Mouse (Mus musculus): ENCODE results near the gene Nsun5.

Gene Nsun5

DNA sequence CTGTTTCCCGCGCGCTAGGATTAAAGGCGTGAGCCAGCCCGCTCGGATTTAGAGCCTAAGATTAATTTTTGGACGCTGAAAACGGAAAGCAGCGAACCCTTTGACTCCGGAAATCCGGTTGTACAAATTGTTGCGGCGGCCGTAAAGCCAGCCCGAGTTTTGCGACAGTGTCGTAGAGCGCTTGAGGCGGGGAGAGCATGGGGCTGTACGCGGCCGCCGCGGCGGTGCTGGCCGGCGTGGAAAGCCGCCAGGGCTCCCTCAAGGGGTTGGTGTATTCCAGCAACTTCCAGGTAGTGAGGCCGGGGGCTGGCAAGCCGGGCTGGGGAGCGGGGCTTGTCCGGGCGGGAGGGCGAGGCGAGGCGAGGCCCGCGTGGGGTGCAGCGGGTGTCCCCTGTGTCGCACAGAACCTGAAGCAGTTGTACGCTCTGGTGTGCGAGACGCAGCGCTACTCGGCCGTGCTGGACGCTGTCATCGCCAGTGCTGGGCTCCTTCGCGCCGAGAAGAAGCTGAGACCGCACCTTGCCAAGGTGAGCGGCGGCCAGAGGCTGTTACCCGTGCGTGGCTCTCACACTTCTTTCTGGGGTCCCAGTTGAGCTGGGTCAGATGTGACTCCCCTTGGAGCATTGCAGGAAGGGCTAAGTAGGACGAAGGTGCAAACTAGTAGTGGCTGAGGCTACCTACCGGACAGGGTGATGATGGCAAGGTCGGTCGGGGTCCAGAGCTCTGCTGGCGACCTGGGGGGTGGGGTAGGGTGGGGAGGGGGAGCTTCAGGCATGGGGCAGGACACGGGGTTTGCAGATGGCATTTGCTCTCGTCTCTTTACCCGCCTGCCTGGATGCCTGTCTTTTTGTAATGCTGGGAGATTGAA lies at the start of gene Nsun5:
Gene Nsun5 (plus strand): TSS at position 167 of the 868 bp plus-strand sequence.
- peak; percentile 100 for DNase-seq (ENCODE audit: low spot score)

DNA sequence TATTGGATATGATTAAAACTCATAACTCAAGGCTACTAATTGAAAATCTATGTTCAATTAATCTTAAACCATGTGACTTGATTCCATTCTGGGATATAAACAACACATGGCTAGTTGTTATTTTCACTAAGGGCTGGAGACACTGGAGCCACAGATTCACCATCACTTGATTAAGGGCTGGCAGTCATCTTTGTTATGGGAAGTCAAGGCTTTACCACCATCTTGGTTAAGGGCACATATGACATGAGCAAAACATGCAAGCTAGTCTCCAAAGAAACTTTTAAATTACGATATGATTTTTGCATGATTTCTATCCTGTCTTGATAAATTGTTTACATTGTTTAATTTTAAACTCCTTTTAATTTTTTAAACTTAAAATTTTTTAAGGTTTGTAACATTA lies 47.6 kb upstream of the Nsun5 start:
- no peak for DNase-seq (ENCODE audit: low spot score)

DNA sequence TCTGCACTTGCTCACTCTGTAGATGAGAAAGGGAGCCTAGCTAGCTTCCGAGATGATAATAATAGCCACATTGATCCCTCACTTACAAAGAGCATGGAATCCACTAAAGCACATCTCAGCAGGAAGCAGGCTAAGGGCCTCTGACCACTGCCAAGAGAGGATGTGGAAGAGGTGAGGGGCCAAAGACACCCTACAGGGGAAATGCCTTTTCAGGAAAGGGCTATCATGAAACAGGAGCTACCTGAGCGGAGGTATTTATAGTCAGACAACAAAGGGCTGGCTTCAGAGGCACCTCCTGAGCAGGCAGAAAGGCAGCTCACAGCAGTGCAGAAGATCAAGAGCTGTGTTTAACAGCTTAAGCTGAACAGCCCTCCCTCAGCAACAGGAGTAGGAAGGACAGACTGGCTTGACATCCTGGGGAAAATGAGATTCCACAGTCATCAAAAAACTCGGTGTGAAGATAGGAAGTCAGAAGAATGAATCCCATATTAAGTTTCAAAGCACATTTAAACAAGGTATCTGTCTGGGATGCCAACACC lies 43.6 kb upstream of the Nsun5 start:
- DNase-seq (ENCODE audit: low spot score) = no peak

DNA sequence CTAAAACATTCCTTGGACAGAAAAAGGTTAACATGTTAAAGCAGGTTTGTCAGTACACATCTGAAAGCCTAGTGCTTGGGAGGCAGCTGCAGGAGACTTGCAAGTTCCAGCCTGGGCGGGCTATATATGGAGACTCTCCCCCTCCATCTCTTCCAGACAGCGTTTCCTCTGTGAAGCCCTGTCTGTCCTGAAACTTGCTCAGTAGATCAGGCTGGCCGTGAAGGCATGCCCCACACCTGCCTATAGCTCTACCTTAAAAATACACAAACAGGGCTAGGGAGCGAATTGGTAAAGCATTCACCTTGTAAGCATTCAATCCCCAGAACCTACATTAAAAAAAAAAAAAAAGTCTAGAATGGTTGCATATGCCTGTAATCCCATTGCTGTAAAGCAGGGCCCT lies 40.3 kb upstream of the Nsun5 start:
- DNase-seq (ENCODE audit: low spot score) = no peak

DNA sequence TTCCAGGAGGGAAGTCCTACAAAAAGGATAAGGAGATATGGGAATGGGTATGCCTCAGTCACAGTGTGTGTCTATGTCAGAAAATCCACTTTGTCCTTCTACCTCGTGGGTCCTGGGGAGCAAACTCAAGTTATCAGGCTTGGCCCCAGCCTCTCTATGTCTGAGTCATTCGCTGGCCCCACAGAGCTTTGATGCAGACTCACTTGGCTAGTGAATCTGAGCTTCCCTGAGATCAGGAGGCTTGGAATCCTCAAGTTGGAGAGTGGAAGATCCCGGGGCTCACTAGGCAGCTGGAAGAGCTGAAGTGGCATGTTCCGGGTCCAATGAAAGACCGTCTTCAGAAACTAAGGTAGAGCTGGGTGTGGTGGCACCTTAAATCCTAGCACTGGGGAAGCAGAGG lies 39.6 kb upstream of the Nsun5 start:
- no peak for DNase-seq (ENCODE audit: low spot score)

DNA sequence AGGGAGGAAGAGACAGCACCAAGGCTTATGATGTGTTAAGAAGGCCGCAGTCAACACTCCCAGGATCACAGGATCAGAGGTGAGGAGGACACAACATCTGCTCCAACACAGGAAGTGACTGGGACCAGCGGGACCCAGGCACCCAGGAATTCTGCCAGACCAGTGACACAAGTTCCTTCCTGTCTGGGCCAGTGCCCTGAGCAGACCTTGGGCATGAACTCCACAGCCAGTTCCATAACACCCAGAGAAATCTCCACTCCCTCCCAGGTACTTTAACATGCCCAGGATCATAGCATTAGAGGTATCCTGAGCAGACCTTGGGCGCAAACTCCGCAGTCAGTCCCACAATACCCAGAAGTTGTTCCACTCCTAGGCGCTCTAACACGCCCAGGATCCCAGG lies 38.6 kb upstream of the Nsun5 start:
- no peak for DNase-seq (ENCODE audit: low spot score)

DNA sequence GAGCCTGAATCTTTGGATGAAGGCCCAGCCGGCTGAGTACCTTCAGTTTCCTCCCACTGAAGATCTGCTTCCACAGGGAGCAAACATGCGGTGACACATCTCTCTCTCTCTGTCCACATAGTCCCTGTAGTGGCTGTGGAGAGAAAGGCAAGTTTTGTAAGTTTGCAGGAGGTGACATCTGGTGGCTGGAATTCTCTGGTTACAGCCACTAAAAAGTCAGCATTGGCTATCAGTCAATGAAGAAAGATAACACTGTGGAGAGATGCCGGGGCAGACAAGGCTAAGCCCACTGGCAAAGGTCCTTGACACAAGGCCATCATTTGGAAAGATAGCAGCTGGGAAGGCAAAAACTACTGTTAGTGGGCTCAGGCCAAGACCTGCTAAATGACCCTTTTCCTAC lies 32.2 kb upstream of the Nsun5 start:
- no peak for DNase-seq (ENCODE audit: low spot score)

DNA sequence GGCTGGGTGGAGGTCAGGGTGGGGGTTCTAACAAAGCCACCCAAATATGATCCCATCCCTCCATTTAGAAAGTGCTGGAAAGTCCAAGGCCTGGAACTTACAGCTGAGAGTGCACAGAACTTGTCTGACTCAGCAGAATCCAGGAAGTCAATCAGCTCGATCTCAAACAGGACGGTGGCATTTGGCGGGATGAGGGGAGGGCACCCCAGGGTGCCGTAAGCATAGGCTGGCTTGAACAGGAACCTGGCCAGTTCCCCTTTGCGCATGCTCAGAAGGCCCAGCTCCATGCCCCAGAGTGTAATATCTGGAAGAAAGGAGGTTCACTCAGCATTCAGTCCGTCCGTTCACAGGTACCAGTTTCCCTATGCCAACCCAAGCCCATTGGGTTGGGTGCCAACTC lies 23.8 kb upstream of the Nsun5 start:
- no peak for DNase-seq (ENCODE audit: low spot score)

DNA sequence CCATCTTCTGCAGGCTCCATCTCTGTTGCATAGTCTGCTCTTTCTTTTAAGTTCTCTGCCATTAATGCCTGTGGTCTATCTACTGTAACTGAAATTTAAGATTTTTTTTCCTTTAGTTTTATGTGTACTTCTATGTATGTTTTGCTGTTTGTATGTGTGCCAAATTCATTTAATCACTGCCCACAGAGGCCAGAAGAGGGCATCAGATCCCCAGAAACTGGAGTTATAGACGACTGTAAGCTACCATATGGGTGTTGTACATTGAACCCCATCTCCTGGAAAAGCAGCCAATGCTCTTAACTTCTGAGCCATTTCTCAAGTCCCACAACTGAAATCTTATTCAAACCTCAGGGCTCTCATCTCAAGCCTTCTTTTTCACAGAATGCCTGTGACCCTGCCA lies 23.3 kb upstream of the Nsun5 start:
- DNase-seq (ENCODE audit: low spot score) = peak; percentile 37

DNA sequence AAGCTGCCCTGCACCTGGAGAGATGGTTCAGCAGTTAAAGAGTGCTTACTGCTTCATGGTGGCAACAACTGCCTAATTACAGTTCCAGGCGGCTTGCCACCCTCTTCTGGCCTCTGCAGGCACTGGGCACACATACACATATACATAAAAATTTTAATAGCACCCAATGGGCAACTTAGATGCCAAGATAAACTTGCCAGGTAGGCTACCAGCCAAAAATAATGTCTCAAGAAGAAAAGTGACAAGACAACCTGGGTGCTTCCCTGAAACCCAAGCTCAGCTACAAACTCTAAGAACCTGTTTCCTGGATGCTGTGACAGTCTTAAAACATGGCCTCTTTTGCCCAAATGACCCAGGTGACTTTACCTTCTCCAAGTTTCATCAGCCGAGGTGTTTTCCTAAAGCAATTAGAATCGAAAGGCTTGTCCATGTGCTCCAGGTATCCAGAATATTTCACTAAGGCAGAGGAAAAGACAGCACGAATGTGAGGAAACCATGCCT lies 22.2 kb upstream of the Nsun5 start:
- DNase-seq (ENCODE audit: low spot score) = no peak

DNA sequence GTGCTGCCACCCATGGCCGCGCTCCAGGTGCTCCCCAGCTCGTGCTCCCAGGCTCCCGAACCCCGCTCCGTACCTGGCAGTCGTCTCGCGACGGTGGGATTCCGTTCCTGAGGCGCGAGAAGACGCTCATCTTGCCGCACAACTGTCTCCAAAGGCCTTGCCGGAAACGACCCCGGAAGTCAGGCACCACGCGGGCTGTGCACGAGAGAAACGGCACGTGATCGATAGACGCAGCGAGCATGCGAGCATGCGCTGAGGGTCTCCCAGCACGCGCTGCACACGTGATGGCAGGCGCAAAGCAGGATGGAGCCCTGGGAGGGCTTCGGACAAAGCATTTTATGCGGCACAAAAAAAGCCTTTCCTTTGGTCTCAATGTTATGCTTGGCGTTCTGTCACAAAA lies 19.9 kb upstream of the Nsun5 start, which contains the start of gene Fkbp6:
Gene Fkbp6 (minus strand): TSS at position 183 of the 400 bp plus-strand sequence.
- DNase-seq (ENCODE audit: low spot score) = no peak

DNA sequence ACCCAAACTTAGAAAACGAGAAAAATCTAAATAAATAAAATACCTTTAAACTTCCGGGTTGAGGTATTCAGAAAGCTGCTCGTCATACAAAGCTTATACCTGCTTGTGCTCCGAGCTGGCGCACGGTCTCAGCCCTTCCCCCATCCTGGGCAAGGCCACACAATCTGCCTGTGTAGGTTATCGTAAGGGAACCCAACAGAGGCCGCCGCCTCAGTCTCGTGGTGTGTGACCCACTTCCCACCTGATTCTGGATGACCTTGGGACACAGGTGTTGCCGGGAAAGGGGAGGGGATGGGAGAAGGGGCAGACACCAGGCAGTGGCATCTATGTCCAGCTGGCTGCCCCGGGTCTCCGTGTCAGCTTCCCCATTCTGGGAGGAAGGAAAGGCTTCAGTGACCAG lies 18.1 kb upstream of the Nsun5 start:
- no peak for DNase-seq (ENCODE audit: low spot score)

DNA sequence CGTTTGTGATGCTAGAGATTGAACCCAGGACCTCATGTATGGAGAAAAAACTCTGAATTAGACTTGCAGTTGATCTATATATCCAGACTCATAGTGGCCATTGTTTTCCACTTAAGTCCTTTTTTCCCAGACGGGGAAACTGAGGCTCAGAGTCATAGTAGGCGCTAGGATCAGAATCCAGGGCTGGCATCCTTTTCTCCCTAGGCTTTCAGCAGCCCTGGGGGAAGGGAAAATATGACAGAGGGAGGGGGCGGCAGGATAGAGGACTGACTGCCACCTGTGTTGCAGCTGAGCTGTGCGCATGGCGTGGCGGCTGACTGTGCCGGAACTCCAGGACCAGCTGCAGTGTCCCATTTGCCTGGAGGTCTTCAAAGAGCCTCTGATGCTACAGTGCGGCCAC lies 16.8 kb upstream of the Nsun5 start, which contains the start of gene Trim50:
Gene Trim50 (plus strand): TSS at position 301 of the 400 bp plus-strand sequence.
- DNase-seq (ENCODE audit: low spot score) = no peak

DNA sequence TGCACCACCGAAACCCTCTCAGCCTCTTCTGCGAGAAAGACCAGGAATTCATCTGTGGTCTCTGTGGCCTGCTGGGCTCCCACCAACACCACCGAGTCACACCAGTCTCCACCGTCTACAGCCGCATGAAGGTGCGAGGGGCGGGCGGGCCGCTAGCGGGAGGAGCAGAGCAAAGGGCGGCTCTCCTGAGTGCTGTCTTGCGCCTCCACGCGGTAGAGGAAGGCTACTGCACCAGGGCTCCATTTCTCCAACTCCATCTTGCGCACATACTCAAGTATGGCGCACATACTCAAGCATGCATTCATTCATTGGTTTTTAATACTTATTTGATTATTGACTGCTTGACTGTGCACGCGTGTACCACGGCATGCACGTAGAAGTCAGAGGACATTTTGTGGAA lies 16.2 kb upstream of the Nsun5 start:
- no peak for DNase-seq (ENCODE audit: low spot score)

DNA sequence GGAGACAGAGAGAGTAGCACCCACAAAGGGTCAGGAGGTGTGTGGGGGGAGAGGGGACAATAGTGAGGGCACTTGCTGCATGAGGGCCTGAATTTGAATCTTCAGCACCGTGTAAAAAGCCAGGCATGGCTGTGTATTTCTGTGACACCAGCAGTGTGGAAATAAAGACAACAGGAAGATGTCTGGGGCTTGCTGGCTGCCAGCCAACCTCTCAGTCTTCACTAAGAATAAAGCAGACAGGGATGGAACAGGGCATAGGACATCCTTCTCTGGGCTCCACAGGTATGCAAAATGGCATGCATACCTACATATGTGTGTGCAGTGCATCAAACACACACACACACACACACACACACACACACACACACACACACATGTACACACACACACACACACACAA lies 13.7 kb upstream of the Nsun5 start:
- DNase-seq (ENCODE audit: low spot score) = peak; percentile 54

DNA sequence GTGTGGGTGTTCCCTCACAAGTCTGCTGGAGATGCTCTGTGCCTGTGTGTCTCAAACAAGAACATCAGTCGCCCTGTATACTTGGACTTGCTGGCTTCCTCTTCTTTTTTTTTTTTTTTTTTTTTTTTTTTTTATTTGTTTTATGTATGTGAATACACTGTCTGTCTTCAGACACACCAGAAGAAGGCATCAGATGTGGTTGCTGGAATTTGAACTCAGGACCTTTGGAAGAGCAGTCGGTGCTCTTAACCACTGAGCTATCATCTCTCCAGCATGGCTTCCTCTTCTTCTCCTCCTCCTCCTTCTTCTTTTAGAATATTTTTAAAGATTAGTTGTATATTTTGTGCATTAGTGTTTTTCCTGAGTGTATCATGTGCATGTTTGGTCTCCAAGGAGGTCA lies 12.2 kb upstream of the Nsun5 start:
- no peak for DNase-seq (ENCODE audit: low spot score)

DNA sequence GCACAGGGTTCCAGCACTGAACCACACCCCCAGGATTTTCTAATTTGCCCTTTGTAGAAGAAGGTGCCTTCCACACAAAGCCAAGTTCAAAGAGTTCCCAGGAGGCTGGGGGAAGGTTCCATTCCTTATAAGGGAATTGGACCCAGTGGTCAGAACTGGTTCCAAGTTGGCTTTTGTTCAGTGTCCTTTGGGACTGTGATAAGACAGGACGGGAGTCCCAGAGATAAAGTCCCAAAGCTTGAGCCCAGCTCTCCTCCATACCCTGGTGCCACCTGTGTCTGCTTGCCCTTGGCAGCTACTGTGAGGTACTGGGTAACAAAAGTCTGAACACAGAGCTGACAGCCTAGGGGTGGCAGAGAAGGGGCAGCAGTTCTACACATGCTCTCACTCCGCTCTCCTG lies 10.0 kb upstream of the Nsun5 start:
- DNase-seq (ENCODE audit: low spot score) = no peak

DNA sequence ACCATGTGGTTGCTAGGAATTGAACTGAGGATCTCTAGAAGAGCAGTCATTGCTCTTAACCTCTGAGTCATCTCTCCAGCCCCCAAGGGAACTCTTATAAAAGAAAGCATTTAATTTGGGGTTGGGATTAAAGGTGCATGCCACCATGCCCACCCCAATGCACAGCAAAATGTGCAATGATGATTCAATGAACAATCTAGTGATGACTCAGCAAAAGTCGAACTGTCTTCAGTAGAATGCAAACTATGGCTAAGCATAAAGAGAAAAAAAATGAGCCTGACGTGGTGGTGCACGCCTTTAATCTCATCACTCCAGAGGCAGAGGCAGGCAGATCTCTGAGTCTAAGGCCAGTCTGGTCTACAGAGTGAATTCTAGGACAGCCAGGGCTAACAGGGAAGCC lies 7.2 kb upstream of the Nsun5 start:
- DNase-seq (ENCODE audit: low spot score) = no peak

DNA sequence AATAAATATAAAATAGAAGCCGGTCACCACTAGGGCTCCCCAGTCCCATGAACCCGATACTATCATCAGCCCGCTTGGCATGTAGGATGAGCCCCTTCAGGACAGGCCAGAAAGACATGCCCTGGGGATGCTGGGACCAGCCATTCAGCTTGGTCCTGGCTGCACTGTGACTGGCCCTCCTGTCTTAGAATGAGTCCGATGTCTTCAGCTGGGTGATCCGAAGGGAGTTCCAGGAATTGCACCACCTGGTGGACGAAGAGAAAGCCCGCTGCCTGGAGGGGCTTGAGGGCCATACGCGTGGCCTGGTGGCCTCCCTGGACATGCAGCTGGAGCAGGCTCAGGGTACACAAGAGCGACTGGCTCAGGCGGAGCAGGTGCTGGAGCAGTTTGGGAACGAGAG lies 6.2 kb upstream of the Nsun5 start:
- DNase-seq (ENCODE audit: low spot score) = peak; percentile 69

DNA sequence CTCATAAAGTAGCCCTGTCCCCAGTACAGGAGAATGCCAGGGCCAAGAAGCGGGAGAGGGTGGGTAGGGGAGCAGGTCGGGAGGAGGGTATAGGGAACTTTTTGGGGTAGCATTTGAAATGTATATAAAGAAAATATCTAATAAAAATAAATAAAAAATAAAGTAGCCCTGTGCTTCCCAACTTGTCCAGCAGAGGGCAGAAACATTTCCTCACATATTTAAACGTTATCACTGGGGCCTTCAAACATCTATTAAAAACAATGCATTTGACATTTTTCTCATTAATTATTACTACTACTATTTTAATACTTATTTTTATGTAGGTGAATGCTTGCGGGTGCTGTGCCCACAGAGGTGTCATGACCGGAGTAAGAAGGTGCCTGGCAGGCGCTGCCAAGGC lies 1.9 kb upstream of the Nsun5 start:
- peak; percentile 52 for DNase-seq (ENCODE audit: low spot score)

DNA sequence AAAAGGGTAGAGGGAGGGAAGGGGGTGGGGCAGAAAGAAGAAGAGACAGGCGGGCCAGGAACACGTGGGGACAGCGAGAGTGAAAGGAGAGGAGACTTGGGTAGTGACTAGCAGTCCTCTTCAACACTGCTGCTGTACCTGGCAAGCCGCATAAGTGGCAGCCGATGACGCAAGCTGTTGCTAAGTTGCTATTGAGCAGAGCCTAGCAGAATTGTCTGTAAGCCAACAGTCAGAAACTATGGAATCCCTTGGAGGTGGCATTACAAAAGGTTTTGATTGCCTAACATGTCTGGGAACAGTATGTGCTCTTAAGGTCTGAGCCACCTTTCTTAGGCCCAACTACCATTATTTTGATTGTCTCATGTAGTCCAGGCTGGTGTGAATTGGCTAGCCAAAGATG lies 1.4 kb upstream of the Nsun5 start:
- DNase-seq (ENCODE audit: low spot score) = no peak

DNA sequence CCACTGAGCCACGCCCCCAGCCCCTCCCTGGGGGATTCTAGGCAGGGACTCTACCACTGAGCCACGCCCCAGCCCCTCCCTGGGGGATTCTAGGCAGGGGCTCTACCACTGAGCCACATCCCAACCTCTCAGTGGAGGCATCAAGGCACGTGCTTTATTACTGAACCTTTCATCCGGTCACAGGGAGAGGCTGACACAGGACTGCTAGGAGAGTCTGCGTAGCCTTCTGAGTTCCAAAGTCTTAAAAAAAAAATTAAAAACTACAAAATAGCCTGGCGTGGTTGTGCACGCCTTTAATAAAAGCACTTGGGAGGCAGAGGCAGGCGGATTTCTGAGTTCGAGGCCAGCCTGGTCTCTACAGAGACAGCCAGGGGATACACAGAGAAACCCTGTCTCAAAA lies 557 bp upstream of the Nsun5 start:
- peak; percentile 44 for DNase-seq (ENCODE audit: low spot score)

DNA sequence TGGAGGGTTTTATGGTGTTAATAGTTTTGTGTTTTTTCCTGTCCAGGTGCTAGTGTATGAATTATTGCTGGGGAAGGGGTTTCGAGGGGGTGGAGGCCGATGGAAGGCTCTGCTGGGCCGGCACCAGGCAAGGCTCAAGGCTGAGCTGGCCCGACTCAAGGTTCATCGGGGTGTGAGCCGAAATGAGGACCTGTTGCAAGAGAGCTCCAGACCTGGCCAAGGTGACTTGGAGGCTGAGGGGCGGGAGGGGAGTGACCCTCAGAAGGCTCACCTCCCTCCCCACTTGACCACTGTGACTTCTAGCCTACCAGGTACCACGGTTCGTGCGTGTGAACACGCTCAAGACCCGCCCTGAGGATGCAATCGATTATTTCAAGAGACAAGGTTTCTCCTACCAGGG lies 1.4 kb downstream of the Nsun5 start:
- DNase-seq (ENCODE audit: low spot score) = no peak

DNA sequence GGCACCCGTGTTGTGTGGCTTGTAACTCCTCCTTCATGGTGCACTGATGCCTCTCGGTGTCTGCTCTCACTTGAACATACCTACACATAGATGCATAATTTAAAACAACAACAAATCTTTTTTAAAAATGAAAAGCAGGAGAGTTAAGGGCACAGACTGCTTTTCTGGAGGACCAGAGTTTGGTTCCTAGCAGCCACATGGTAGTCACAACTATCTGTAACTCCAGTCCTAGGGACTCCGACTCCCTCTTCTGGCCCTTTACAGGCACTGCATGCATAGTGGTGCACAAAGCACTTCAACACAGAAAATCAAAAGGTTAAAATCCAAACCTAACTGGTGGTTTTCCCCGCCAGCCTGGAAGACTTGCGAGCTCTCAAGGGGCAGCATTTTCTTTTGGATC lies 3.8 kb downstream of the Nsun5 start:
- no peak for DNase-seq (ENCODE audit: low spot score)

Data from MN1 (cell line).